In the genomic region with DNA sequence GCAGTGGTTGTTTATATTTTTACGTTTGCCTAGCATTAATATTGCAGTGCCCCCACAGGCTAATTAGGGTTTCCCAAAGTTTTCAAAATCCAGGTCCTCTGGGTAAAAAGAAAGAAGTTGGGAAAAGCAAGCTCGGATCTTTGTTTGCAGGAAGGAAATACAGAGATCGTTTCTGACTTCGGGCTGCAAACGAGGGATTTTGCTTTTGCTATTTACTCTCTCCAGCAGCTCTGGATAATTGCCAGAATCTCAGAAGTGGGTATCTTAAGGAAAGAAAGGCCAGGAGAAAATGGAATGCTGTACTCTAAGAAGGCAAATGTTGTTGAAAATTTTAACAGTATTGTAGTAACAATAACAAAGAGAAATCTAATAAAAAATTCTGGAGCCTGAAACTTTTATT, we compare ENCODE assay signal across 24 mouse cellular contexts. TPM values are rescaled to one million over a fixed set of nuclear protein-coding genes. Genes with fewer than 3 reads are reported as not detected.
DNase-seq lines count a peak whose midpoint lies in the region; ATAC-seq and TF ChIP-seq lines count a peak whose summit lies in the region.
"Had no signal": no experiment of that assay in that cellular context is flagged by ENCODE, and none has a peak within 500 bp of the region (broad histone marks: within the 10 kb centered on the region; RNA-seq: fewer than 3 reads in every experiment).

No protein-coding gene starts in this region.

- H3K27ac ChIP-seq in neural tube, embryonic 13.5 days (replicated peaks): peak overlapping the region; percentile 49; the same call in 1 of the 2 replicates
- no peak overlapping the region for H3K27ac ChIP-seq in forebrain, postnatal 0 days (ENCODE audit: low read depth, low read length)
- 0 out of 2 replicates have a peak overlapping the region, but pooled peaks have one; percentile 12 for H3K27ac ChIP-seq in midbrain, embryonic 13.5 days
- H3K27ac ChIP-seq: embryonic facial prominence, embryonic 15.5 days; heart, adult 2 months; heart, embryonic 15.5 days; macrophage had no signal

- no peak; the same call in 1 of the 2 replicates for ATAC-seq in neural tube, embryonic 13.5 days (ENCODE audit: low read depth)
- ATAC-seq in forebrain, postnatal 0 days: no peak; the same call in 1 of the 2 replicates
- no peak for ATAC-seq in midbrain, embryonic 13.5 days
- ATAC-seq: activated CD4-positive, CD25-positive, alpha-beta regulatory T cell, adult 4 months; Patski had no signal

- WGBS in neural tube, embryonic 13.5 days: 26% methylated on average over 5 of the region's 5 CpGs
- 5% methylated on average over 5 of the region's 5 CpGs for WGBS in forebrain, postnatal 0 days
- 18% methylated on average over 5 of the region's 5 CpGs for WGBS in midbrain, embryonic 13.5 days

- H3K36me3 ChIP-seq in neural tube, embryonic 13.5 days: no peaks in the 10 kb centered on the region
- no peaks in the 10 kb centered on the region for H3K36me3 ChIP-seq in forebrain, postnatal 0 days (ENCODE audit: insufficient read depth)
- no peaks in the 10 kb centered on the region for H3K36me3 ChIP-seq in midbrain, embryonic 13.5 days
- H3K36me3 ChIP-seq: embryonic facial prominence, embryonic 15.5 days; heart, embryonic 15.5 days had no signal

- H3K4me1 ChIP-seq in neural tube, embryonic 13.5 days (replicated peaks): peaks cover 11% of the 10 kb centered on the region
- peaks cover 8% of the 10 kb centered on the region; the same call in 1 of the 2 replicates for H3K4me1 ChIP-seq in forebrain, postnatal 0 days (ENCODE audit: insufficient read depth)
- peaks cover 24% of the 10 kb centered on the region for H3K4me1 ChIP-seq in midbrain, embryonic 13.5 days (replicated peaks)
- H3K4me1 ChIP-seq: heart, embryonic 15.5 days had no signal

- no peak overlapping the region for H3K4me3 ChIP-seq in neural tube, embryonic 13.5 days
- no peak overlapping the region for H3K4me3 ChIP-seq in forebrain, postnatal 0 days (ENCODE audit: low read depth, low read length)
- no peak overlapping the region for H3K4me3 ChIP-seq in midbrain, embryonic 13.5 days (replicated peaks)
- H3K4me3 ChIP-seq: embryonic facial prominence, embryonic 15.5 days; heart, adult 2 months; heart, embryonic 15.5 days had no signal

- peaks cover 90% of the 10 kb centered on the region for H3K27me3 ChIP-seq in neural tube, embryonic 13.5 days
- no peaks in the 10 kb centered on the region for H3K27me3 ChIP-seq in forebrain, postnatal 0 days (ENCODE audit: insufficient read depth, low read length)
- peaks cover 3% of the 10 kb centered on the region; the same call in 1 of the 2 replicates for H3K27me3 ChIP-seq in midbrain, embryonic 13.5 days
- H3K27me3 ChIP-seq: embryonic facial prominence, embryonic 15.5 days; heart, embryonic 15.5 days; Patski had no signal

- no peaks in the 10 kb centered on the region for H3K9me3 ChIP-seq in neural tube, embryonic 13.5 days
- H3K9me3 ChIP-seq in forebrain, postnatal 0 days (ENCODE audit: low read length): no peaks in the 10 kb centered on the region
- no peaks in the 10 kb centered on the region for H3K9me3 ChIP-seq in midbrain, embryonic 13.5 days
- H3K9me3 ChIP-seq: embryonic facial prominence, embryonic 15.5 days; heart, embryonic 15.5 days had no signal

- TF ChIP-seq CTCF in forebrain, postnatal 0 days (IDR thresholded peaks at IDR 0.05; ENCODE audit: low read depth): no peak

- H3K4me2 ChIP-seq in neural tube, embryonic 13.5 days: peak overlapping the region; percentile 25
- H3K4me2 ChIP-seq in forebrain, postnatal 0 days (ENCODE audit: low read depth): no peak overlapping the region
- peak overlapping the region; percentile 33 for H3K4me2 ChIP-seq in midbrain, embryonic 13.5 days (replicated peaks)
- H3K4me2 ChIP-seq: embryonic facial prominence, embryonic 15.5 days; heart, embryonic 15.5 days had no signal

- DNase-seq in neural tube, embryonic 10.5 days (ENCODE audit: extremely low spot score, low spot score): no peak
- DNase-seq in forebrain, postnatal 0 days: peak; percentile 35
- DNase-seq in cerebellum, postnatal 36 days: no peak
- no peak for DNase-seq in right cerebral cortex, postnatal 36 days (ENCODE audit: low spot score in 2 of 2)
- DNase-seq in spleen, adult 18-20 months: no peak
- DNase-seq: adrenal gland, postnatal 25 days; cerebellum, adult 8-10 months; gastrocnemius, postnatal 14 days; heart, adult 2 months; kidney, adult 9 months; kidney, postnatal 4 days; lung, adult 2 months had no signal

- no peak overlapping the region for H3K9ac ChIP-seq in neural tube, embryonic 13.5 days
- no peak overlapping the region for H3K9ac ChIP-seq in forebrain, postnatal 0 days
- no peak overlapping the region for H3K9ac ChIP-seq in midbrain, embryonic 13.5 days (replicated peaks)
- H3K9ac ChIP-seq: embryonic facial prominence, embryonic 15.5 days; heart, embryonic 15.5 days had no signal

RNA-seq across cellular contexts. Expression of gene Olig3, which starts 45.9 kb away (rescaled TPM):
- 21.5 and 26.3 TPM in 2 replicates for polyA plus RNA-seq in neural tube, embryonic 13.5 days (2015; fragmentation: Nextera tagmentation; extraction: Ambion mirVana)
- 0.08 TPM in 1 of 2 replicates, not detected in the other for total RNA-seq in forebrain, postnatal 0 days (2014; rRNA removed)
- polyA plus RNA-seq in forebrain, postnatal 0 days (2015; fragmentation: Nextera tagmentation; extraction: Ambion mirVana): 0.06 and 0.65 TPM in 2 replicates
- polyA plus RNA-seq in midbrain, embryonic 13.5 days (2015; fragmentation: Nextera tagmentation; extraction: Ambion mirVana): 9.3 and 25.7 TPM in 2 replicates
- total RNA-seq: adrenal gland, postnatal 25 days; gastrocnemius, postnatal 14 days; heart, adult 2 months; layer of hippocampus, postnatal 10 days; left cerebral cortex, postnatal 36 days; liver, adult 2 months; neutrophil, adult 5-6 weeks had no signal
- polyA plus RNA-seq: activated CD4-positive, CD25-positive, alpha-beta regulatory T cell, adult 4 months; C2C12; embryonic facial prominence, embryonic 15.5 days; heart, adult 2 months; heart, embryonic 15.5 days; liver, adult 2 months; macrophage had no signal
